Mouse (Mus musculus) retina, embryonic 14.5 days (tissue): ENCODE data around the gene Zdhhc3.

Source experiments
- DNase-seq: peaks from one replicate; pipeline ENCODE4 v3.0.0-alpha.2; 2015; ENCODE audit warnings: low spot score

The Zdhhc3 gene

DNA sequence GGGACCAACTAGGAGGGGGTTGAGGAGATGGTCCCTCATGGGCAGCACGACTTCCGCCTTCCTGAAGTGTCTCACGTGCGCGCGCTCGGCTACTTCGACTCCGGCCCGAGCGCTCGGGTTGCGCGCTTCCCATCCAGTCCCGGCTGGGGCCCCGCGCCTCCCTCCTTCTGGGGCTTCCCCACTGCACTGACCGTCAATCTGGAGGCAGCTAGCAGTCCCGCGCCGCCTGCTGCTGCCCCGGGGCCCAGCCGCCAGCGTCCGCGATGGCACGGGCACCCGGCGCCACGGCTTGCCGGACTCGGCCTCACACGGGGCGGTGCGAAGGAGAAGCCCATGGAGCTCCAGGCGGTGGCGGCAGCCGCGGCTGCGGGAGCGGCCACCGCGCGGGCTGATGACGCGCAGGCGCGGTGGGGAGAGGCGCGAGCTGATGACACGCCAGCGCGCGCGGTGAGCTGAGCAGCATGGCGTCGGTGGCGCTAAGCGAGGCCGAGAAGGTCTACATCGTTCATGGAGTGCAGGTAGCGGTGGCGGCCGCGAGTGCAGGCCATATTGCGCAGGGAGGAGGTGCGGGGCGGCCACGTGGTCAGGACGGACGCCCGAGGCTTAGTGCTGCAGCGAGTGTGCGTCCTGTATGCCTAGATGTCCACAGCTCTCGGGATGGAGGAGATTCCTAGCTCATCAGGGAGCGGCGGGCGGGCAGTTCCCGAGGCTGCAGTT is at the start of gene Zdhhc3, which contains the start of gene Exosc7:
TSS of gene Zdhhc3 (minus strand) at position 401 of the 717 bp plus-strand sequence.
TSS of gene Exosc7 (plus strand) at position 411 of the 717 bp plus-strand sequence.
- peak; percentile 95 for DNase-seq

DNA sequence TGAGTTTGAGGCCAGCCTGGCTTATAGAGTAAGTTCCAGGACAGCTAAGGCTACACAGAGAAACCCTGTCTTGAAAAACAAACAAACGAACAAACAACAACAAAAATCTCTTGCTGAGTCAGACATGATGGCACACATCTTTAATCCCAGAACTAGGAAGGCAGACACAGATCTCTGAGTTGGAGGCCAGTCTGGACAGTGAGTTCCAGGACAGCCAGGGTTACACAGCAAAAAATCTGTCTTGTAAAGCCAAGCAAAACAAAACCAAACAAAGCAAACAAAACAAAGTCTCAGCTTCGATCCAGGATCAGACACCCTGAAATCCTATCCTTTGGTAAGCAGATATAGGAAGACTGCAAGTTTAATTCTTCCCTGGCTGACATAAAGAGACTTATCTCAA is 48.8 kb upstream of the Zdhhc3 start:
- no peak for DNase-seq

GRCm38 (mm10) chr9:123159330-123159729 is 46.3 kb upstream of the Zdhhc3 start:
- peak; percentile 82 for DNase-seq

DNA sequence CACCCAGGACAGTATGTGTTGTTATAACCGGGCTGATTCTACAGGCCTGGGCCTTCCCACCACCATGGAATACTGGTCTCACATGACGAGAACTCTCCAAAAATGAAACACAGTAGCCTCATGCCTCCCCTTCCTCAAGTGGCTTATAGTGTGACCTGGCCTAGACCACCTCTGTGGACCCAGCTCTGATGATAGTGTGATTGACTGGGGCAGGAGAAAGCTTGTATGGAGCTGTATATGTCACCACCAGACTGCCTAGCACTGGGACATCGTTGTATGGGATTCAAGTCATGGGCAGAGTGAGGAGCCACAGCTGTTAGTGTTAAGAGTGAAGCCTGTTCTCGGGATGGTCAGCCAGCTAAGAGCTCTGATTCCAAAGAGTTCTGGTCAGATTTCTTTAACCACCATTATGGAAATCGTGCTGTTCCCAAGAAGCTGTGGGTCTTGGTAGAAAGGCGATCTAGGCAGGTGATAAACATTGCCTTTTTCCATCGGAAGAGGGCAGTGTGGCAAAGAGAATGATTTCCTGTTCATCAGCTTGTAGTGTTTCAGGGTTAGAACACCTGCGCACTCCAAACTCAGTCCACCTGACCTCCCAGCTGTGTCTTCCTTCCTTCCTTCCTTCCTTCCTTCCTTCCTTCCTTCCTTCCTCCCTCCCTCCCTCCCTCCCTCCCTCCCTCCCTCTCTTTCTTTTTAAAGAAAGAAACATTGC is 45.3 kb upstream of the Zdhhc3 start:
- peak; percentile 76 for DNase-seq

DNA sequence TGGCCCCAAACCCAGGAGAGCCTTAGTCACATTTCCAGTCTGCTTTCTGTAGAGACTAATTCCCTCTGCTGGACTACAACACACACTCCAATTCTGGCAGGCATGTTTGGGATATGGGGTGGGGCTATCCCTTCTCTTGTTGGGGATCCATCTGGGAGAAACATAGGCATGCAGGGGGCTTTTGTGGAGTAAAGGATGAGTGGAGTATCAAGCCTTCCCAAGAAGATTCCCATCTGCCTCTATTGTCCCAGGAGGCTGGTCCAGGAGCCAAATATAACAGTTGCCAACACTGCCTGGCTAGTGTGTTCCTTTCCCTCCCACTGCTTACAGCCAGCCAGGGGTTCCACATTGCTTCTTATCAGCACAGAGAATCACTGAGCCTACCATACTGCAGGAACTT is 44.7 kb upstream of the Zdhhc3 start:
- no peak for DNase-seq

DNA sequence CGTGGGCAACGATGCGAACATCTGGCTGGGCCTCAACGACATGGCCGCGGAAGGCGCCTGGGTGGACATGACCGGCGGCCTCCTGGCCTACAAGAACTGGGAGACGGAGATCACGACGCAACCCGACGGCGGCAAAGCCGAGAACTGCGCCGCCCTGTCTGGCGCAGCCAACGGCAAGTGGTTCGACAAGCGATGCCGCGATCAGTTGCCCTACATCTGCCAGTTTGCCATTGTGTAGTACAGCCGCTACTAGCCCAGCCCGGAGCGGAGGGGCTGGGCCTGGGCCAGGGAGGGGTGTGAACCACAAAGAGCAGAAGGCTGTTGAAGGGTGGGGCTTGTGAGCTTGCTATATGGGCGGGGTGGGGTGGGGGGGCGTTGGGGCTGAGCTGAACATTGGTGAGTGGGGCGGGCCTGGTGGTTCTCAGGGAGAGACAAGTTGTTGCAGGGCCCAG is 43.9 kb upstream of the Zdhhc3 start:
- DNase-seq, result peak; percentile 37

DNA sequence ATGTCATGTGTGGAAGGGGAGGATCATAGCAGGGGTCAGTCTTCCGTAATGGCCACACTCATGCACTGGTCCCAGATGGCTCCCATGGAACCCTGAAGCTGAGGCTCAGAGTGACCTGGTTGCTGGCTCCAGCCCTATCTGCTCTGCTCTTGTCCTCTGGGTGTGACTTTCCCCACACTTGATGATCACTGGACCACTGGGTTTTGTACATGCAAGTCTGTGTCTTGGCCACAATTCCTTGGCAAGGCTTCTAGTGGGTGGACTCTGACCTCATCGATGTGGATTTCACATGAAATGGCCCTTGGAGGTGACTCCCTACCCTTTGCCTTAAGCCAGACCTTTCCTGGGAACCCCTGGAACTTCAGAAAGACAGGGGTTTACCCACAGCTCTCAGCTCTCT is 40.1 kb upstream of the Zdhhc3 start:
- no peak for DNase-seq

GRCm38 (mm10) chr9:123152026-123152425 is 39.0 kb upstream of the Zdhhc3 start:
- DNase-seq, result no peak

GRCm38 (mm10) chr9:123151561-123151960 is 38.6 kb upstream of the Zdhhc3 start:
- no peak for DNase-seq

GRCm38 (mm10) chr9:123150241-123151020 is 37.4 kb upstream of the Zdhhc3 start, which contains the start of gene Clec3b:
Gene Clec3b, plus strand, starts transcription at chr9:123150946.
- no peak for DNase-seq

DNA sequence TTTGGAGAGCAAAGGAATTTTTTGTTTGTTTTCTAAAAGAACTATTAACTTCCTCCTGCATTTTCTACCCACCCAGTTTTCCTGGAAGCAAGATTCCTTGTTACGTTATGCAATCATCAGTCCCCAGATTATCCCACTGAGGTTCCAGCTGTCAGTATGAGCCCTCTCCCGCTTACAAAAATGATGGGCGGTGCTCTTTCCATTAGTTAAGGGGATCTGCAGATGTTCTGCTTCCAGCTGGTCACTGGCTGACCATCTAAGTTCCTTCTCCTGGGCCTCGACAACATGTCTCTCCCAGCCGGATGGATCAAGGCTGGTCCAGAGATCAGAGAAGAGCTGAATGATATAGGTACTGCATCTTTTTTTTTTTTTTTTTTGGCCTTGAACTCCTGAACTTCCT is 35.4 kb upstream of the Zdhhc3 start:
- no peak for DNase-seq

- DNase-seq, result no peak
These were observed 27.0 kb upstream of the Zdhhc3 start for GRCm38 (mm10) chr9:123139887-123140614.

- no peak for DNase-seq
These were observed 26.0 kb upstream of the Zdhhc3 start for GRCm38 (mm10) chr9:123138891-123139474.

- no peak for DNase-seq
These were observed 24.1 kb upstream of the Zdhhc3 start for GRCm38 (mm10) chr9:123136953-123137682.

DNA sequence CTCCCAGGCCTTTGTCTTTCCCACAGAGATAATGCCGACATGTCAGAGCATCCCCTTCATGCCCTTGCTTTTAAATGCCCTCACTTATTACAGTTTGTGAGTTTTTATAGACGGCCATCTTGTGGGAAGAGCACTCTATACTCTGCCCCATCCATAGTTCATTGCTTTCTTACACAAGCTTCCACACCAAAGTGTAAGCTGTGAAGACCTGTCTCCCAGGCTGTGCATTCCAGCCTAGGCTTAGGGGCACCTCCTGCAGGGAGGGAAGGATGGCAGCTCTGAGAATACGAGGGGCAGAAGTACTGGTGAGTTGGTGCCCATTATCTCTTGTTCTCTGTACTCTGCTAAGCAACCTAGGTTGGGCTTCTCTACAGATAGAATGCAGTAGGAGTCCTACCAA is 20.0 kb upstream of the Zdhhc3 start:
- no peak for DNase-seq

GRCm38 (mm10) chr9:123127663-123128062 is 14.7 kb upstream of the Zdhhc3 start:
- no peak for DNase-seq

DNA sequence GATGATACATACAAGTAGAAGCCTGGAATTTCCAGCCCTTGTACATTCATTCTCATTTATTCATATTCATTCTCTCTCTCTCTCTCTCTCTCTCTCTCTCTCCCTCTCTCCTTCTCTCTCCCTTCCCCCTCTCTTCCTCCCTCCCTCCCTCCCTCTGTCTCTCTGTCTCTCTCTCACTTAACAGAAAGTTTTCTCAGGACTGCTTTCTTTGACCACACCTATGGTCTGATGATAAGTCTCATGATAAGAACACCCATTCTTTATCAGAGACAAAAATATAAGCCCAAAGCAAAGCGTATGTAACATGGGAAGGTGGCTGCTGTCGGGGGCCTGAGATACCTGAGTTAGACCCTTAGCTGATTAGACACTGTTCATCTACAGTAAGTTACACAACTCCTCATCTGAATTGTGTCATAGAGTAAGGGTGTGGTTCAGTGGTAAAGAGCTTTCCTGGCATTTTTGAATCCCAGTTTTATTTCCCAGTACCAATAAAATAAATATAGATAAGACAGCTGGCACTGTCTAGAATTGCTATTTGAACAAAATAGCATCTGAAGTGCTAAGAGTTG is 11.5 kb upstream of the Zdhhc3 start:
- DNase-seq, result no peak

DNA sequence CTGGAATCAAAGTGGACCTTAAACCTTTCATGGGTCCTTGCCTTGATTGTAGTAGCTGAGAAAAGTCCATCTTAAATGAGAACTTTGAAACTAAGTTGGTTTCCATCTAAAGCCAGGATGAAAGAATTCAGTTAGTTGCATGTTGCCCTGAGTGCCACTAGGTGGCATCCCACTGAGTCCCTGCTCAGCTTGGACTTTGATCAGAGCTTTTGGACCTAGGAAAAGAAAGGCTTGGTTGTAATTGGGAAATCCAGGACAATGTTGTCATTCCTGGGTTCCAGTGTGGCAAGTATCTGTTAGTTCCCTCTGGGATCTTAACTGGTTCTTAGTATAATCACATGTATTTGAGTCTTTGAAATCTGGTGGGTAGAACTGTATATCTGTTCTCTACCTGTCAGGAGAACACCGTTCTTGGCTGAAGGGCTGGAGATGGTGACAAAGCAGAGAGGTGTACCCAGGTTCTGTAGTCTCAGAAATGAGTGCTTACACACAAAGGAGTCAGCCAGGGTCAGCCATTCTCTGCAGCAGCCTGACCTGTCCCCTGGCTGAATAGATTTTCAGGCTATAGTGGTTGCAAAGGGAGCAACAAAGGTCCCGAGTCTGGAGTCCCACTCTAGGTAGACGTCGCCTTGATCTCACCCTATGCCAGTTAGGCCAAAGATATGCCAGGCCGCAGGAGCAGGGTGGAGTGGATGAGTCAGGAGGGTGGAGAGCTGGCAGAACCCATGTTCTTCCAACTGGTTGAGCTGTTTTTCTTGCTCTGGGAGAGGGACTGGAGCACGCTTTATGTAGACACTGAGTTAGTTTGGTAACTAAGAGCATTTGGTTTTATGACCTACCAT is 10.8 kb upstream of the Zdhhc3 start:
- peak; percentile 54 for DNase-seq

GRCm38 (mm10) chr9:123123017-123123416 is 10.0 kb upstream of the Zdhhc3 start:
- DNase-seq, result no peak
